Mouse (Mus musculus) T-helper 2 cell (primary cell): ENCODE measurements around the gene Nav3.

Experiments
- in situ Hi-C: fragments of 300-600 bp; cut with MboI, MseI; formaldehyde crosslinking; loops from one replicate; pipeline ENCODE4 v1.15.1; 2025; ENCODE audit warnings: high pct_unique_total_duplicates

Gene Nav3

DNA sequence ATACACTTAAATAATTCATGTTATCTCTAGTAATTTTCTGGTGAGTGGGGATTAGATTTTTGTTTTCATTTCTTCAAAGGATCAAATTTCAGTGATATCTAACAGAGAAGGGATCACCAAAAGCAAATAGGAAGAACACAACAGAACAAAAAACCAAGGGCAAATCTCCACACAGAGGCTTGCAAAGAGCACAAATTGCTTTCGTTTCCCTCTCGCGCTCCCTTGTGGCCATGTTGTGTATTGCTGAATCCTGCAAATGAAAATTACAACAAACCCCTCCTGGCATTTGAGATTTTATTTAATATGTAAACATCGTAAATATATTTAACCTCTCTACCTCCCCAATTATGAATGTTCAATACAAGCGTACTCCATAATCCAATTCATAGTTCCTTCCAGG lies 370.8 kb downstream of the Nav3 start:
- in situ Hi-C loops: no loop called here

- in situ Hi-C loops: no loop called here
Observed at GRCm38 (mm10) chr10:110076575-110076974, 379.4 kb downstream of the Nav3 start.

DNA sequence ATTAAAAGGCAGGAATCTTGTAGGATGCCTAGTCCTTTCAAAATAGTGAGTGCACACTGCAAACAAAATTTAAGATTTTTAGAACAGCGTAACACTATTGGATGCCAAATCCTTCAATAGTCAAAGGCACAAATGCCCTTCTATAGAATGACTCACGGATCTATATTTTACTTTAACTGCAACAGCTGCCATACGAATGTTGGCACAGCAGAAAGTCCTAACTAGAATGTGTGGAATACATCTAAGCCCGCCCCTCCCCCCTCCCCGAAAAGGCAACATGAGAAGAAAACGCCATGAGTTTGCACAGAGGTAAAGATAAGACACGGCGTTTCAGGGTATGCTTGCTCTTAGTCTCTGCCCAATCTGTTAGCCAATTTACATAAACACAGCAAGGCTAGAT lies 383.6 kb downstream of the Nav3 start:
- in situ Hi-C loops: no loop called here

DNA sequence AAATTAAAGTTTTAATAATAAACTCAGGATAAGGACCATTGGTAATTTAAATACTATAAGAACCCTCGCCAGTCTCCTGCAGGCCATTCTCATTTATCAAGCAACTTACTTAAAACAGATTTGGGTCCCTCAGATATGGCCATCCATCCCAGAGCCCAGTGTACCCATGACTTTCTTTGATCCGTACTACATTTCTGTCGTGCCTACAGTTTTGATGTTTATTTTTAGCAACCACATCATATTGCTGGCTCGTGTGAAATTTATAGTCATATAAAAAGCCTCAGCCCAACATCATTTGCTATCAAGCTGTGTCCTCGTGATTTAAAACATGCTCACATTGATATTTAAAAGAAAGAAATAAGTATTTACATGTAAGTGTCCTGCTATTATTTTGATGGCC lies 394.8 kb downstream of the Nav3 start:
- in situ Hi-C loops: no loop called here

GRCm38 (mm10) chr10:110037547-110037946 lies 418.5 kb downstream of the Nav3 start:
- in situ Hi-C loops: no loop called here

GRCm38 (mm10) chr10:110034582-110035099 lies 421.4 kb downstream of the Nav3 start:
- in situ Hi-C loops: no loop called here

DNA sequence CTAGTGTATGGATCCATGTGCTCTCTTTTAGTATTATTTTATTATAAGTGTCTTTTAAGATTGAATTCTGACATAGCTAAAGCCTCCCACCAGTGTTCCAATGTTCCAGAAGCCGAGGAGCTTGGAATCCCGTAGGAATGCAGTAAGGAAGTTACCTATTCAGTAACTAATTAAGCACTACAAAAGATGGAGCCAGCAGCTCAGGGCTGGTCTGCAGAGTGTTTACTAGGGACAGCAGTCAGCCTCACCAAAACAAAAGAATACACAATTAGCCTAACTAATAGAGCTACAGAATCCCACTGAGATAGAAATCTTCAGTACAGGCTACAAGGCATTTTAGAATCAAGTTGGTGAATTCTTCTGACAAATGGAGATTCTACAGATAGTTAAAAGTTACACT lies 431.1 kb downstream of the Nav3 start:
- in situ Hi-C loops: loop anchor here (25.0 kb wide), 1 partner anchor 1113 kb away; no protein-coding TSS in a partner anchor

- in situ Hi-C loops: loop anchor here (25.0 kb wide), 1 partner anchor 1110 kb away; no protein-coding TSS in a partner anchor
Observed at GRCm38 (mm10) chr10:110022100-110022499, 433.9 kb downstream of the Nav3 start.

DNA sequence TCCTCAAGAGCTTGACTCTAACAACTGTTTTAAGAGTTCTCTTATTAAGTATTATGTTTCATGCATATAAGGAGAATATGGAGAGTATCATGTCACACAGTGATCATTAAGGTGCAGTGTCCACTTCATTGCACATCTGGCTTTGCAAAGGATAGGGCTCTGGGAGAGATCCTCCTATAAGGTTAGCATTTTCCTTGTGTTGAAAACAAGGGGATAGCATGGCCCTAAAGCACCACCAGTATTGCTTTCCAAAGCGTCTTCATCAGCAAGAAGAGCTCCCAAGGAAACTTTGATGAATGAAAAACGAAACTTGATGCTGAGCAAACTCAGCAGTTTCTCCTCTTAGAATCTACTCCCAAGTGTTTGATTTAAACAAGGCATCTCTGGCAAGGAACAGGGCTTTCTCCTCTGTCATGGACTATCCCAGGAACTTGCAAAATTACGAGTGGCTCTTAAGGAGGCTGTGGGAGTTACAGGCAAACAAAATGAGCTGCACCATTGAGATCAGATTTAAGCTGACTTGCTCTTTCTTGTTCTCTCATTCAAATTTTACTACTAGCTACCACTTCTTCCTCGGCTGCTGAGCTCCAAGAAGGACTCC lies 436.6 kb downstream of the Nav3 start:
- in situ Hi-C loops: loop anchor here (25.0 kb wide), 1 partner anchor 1107 kb away; no protein-coding TSS in a partner anchor

- in situ Hi-C loops: loop anchor here (25.0 kb wide), 1 partner anchor 1089 kb away; no protein-coding TSS in a partner anchor
Observed at GRCm38 (mm10) chr10:110001328-110001727, 454.7 kb downstream of the Nav3 start.

DNA sequence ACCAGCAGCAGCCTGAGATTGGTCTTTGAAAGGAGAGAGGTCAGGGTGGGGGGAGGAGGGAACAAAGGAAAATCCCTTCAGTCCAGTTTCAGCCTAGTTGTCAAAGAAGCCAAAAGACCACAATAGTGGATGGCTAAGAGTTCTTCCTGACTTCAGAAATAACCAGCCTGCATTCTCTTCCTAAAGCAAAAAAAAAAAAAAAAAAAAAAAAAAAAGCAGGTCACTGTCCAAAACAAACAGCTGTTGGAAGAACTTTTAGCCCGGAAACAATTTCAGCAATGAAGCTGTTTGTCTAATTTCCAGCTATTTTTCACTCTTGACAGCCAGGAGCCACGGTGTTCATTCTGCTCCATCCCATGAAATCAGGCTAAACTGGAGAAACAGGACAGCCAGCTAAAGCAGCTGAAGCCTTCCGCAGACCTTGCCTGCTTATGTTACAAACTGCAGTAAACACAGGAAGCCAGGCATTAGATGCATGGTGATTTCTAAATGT lies 455.2 kb downstream of the Nav3 start:
- in situ Hi-C loops: loop anchor here (25.0 kb wide), 1 partner anchor 1088 kb away; no protein-coding TSS in a partner anchor

DNA sequence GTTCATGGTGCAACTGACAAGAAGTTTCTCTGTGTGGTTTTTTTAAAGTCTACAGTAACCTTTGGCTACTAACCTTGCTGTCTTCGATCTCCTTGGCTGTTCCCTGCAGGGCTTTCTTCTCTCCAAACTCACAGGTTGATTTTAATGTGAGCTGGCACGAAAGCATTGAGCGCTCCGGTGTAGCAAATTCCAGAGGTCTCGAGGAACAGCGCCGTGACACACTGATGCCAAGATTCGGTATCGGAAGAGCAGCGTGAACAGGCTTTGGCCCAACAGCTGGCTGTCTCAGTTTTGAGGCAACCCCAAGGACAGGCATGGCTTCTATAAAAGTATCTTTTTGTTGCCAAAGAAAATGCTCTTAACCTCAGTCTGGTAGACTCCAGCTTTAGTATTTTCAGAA lies 456.1 kb downstream of the Nav3 start:
- in situ Hi-C loops: loop anchor here (25.0 kb wide), 1 partner anchor 1088 kb away; no protein-coding TSS in a partner anchor

GRCm38 (mm10) chr10:109994302-109994701 lies 461.7 kb downstream of the Nav3 start:
- in situ Hi-C loops: no loop called here

GRCm38 (mm10) chr10:109985824-109986485 lies 470.0 kb downstream of the Nav3 start:
- in situ Hi-C loops: no loop called here

GRCm38 (mm10) chr10:109976351-109976750 lies 479.7 kb downstream of the Nav3 start:
- in situ Hi-C loops: no loop called here

GRCm38 (mm10) chr10:109974177-109974576 lies 481.8 kb downstream of the Nav3 start:
- in situ Hi-C loops: no loop called here

DNA sequence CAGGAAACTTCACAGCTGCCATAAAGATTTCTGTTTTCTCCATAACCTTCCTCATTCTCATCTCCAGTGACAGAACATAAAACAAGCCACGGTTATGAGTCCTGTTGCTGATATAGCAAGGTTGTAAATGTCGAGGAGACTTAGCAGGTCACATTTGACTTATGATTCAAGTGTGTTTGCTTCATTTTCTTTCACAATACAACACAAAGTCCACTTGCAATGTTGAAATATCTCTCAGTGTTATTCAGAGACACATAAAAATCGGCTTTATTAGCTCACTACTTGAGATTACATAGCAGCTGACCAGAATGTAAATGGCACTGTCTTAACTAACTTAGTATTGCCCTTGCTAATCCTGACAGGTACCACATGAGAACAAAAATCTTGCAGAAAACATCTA lies 482.5 kb downstream of the Nav3 start:
- in situ Hi-C loops: no loop called here

DNA sequence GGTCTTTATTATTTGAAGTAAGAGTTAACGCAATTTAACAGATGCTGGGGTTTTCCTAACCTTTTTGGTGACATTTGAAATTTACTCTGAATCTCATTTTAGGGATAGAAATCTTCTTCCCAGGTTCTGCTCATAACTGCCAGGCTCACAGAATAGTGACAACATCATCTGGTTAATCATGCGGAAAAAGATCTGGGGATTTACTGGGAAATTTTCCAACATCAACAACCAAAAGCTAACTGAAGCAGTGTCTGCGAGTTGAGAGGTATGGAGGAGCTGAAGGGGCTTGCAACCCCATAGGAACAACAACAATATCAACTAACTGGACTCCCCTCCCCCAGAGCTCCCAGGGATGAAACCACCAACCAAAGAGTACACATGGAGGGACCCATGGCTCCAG lies 505.7 kb downstream of the Nav3 start:
- in situ Hi-C loops: no loop called here

DNA sequence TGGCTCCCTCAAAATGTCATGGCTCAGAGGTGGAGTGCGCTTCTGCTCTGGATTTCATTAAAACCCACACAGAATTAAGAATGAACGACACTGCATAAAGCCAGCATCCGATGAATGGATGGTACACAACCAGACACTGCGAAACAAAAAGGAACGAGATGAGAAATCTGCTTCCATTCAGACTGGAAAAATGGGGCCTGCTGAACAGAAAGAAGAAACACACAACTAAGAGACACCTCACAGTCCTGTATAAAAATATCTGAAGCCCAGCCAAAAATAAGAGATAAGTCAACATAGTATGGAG lies 526.7 kb downstream of the Nav3 start:
- in situ Hi-C loops: no loop called here

GRCm38 (mm10) chr10:109928547-109929318 lies 527.3 kb downstream of the Nav3 start:
- in situ Hi-C loops: no loop called here

DNA sequence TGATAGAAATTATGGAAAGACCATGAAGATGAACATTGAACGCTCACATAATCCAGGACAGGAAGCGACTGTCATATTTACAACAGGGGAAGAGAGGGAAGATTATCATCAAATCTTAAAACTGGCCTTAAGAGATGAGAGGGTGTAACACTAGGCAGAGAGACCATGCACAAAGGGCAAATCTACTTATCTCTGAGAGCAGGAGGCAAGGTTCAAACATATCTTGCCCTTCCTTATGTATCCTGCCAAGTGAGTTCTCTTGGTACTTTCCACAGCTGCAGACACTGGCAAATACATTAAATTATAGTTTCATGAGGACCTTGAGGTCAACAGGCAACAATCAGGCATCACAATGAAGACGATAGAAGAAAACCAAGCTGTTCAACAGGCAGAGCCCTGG lies 529.9 kb downstream of the Nav3 start:
- in situ Hi-C loops: no loop called here

- in situ Hi-C loops: no loop called here
Observed at GRCm38 (mm10) chr10:109924136-109924535, 531.9 kb downstream of the Nav3 start.
